Mouse (Mus musculus) c-Kit-positive CD71-negative TER-119-negative erythroid progenitor cells, embryonic 14.5 days (primary cell): ENCODE results near the gene Zfp518a.
A peak's percentile ranks its signal among the peaks of the same experiment; 100 is the strongest.

ENCODE experiments used
- DNase-seq: peaks from one replicate; pipeline ENCODE4 v3.0.0-alpha.2; 2013; ENCODE audit warnings: low read depth

The Zfp518a gene

GRCm38 (mm10) chr19:40894519-40895392 lies at the start of gene Zfp518a:
Zfp518a (plus strand) TSS chr19:40894705.
- DNase-seq, result peak; percentile 70

GRCm38 (mm10) chr19:40844731-40845130 lies 49.8 kb upstream of the Zfp518a start:
- no peak for DNase-seq

- no peak for DNase-seq
Measured at GRCm38 (mm10) chr19:40849391-40849790, 45.1 kb upstream of the Zfp518a start.

DNA sequence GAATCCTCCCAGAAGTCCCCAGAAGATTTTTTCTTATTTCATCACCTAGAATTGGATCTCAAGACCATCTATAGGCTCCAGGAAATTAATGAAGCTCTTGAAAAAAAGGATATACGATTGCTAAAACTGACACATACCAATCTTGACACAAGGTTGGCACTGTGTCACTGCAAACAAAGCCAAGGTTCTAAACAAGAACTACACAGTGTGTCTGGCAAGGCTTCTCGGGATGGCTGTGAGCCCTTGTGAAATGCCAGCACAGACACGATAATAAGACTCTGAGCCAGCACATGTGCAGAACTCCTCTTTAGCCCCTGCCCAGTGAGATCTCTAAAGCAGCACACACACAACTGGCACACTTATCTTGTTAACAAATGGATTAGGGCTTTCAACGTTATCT lies 35.0 kb upstream of the Zfp518a start:
- no peak for DNase-seq

- DNase-seq, result no peak
Measured at GRCm38 (mm10) chr19:40868284-40868683, 26.2 kb upstream of the Zfp518a start.

- DNase-seq, result no peak
Measured at GRCm38 (mm10) chr19:40869425-40870105, 24.9 kb upstream of the Zfp518a start.

DNA sequence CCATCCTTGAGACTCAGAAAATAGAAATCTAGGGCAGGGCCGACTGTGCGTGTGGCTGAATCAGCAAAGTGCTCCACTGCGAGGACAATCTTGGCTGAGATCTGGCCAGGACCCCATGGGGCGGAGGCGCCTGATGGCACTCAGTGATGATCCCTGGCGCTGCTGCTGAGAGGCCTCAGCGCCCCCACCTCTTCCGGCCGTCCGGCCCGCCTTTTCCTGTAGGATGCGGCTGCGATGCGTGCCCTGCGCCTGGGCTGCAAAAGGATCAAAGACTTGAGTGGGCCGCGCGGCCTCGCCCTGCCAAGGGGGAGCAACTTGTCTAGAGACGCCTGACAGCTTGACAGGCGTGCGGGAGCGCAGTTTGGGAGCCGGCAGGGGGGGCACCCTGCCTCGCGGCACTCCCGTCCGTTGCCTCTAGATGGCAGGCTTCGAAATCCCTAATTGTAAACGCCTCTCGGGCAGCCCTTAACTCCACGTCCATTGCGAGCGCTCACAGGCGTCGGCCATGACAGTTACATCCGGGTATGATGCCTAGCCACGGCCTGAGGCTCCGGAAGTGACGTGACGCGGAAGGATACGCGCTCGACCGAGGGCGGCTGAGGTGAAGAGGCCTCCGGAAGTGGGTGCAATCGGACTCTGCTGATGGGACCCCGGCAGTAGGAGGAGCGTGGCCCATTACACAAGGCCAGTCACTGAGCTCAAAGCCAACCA lies 21.4 kb upstream of the Zfp518a start:
- DNase-seq, result peak; percentile 87

DNA sequence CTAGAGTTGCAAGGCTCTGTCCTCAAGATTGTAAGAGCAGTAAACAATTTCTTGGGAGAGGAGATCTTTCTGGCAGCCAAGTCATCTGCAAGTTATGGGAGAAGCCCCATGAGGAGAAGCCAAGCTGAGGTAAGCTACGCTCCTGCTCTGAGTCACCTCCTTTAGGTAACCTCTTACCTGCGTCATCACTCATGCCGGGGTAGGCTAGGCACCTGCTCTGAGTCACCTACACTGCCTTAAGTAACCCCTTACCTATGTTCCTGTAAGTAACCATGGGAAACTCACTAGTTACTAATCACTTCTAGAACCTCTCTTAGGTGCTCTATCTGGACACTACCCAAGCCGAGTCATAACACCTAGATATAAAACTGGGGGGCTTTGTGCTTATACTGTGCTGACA lies 12.8 kb upstream of the Zfp518a start:
- DNase-seq, result no peak

- DNase-seq, result no peak
Measured at GRCm38 (mm10) chr19:40888887-40889286, 5.6 kb upstream of the Zfp518a start.

DNA sequence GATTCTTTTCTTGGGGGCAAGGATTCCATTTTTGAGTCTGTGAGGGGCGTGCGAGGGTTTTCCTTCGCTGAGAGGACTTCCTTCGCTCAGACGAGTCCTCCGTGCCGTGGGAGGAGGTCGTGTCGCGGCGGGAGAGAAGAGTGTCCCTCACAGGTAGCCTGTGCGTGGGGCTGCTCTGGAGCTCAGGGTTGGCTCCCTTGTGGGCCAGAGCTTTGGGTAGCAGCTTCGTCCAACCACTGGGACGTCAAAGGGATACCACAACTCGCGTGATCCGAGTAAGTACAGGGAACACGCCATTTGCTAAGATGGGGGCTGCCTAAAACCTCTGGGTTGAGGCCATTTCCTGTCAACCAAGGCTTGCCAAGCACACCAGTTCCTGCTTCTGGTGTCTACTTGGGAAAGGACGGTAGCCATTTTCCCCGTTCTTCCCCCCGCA lies 416 bp upstream of the Zfp518a start:
- no peak for DNase-seq

DNA sequence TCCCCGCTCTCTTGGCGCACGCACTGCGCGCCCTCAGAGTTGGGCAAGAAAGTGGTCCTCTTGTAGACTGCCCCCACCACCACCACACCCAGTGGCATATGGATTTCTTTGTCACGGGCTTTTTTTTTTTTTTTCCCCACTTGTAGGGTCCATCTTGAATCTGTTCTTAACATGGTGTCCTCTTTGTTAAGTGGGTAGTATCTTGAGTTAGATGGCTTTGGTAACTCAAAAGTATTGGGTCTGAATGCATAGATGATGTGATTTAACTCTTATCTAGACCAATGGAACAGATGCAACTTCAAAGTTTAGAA lies 843 bp downstream of the Zfp518a start:
- peak; percentile 19 for DNase-seq

- no peak for DNase-seq
Measured at GRCm38 (mm10) chr19:40931581-40932369, 37.3 kb downstream of the Zfp518a start.

DNA sequence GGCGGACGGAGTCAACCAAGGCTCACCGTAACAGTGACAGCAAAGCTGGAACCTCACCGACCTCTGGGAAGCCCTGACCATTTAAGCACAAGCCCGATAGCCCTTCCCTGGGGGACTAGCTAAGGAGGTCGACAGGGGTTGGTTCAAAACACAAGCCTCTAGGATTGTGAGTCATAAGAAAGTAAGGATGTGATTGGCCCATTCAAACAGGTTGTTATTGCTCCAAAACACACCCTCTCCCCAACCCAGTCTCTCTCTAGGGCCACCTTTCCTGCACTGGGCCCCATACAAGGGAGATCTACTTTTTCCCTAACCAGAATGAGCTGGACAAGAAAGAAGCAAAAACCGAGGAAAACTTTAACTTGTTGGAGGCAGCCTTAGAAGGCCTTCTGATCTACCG lies 40.9 kb downstream of the Zfp518a start:
- no peak for DNase-seq

DNA sequence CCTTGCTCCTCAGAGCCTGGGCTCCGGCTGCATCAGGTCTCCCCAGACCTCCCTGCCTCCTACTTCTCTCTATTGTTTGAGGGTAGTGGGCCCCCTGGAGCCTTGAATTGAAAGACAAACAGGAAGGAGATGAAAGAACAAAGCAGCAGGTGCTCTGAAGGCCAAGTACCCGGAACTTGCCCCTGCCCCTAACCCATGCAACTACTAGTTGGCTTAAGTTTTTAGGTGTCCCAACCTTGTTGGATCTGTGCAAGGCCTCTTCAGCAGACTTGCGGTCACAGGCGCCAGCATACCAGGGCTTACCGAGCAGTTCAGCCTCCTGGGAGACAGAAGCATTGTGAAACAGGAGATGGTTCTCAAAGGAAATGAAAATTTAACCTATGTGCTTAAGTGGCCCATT lies 41.5 kb downstream of the Zfp518a start:
- DNase-seq, result peak; percentile 4

DNA sequence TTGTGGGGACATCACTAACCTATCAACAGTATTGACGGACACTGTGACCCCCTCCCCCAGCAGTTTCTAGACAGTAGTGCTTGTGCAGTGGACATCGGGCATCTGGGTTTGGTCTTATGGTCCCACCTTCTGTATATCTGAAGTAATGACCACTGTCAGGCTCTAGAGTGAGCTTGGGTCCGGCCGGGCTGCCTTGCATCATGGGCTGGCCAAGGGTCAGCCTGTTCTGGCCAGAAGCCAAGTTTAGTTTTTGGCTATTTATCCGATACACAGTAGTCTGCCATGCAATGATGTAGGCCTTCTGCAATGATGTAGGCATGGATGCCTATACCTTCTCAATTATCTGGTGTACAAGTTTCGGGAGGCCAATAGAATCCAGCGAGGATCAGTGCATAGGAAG lies 49.0 kb downstream of the Zfp518a start:
- DNase-seq, result no peak

DNA sequence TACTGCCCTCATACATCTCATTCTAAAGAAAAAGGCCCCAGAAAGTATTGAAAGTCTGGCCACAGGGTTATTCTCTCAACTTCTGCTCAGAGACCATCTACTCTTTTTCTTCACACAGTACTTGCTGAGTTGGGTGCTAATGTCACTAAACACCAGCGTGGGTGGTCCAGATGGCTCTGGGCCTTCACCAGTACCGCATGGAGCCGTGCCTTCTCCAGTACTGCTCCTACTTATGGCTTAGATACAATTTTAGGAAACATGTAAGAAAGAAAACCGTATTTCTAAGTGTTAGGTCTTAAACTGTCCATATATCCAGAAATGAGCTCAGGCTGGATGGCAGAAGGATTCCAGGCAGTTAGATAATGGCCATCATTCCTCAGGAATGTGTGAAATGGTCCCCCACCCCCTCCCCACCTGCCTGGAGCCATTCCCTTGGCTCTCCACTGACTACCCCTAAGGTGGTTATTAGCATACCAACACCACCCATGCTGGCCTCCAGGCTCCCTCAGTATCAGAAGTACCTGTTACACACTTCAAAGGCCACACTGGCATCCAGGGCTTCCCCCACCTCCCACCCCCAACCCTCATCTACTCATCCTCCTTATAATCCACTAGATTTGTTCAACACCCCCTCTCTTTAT lies 52.6 kb downstream of the Zfp518a start:
- no peak for DNase-seq

- DNase-seq, result no peak
Measured at GRCm38 (mm10) chr19:40958981-40959380, 64.5 kb downstream of the Zfp518a start.

GRCm38 (mm10) chr19:40962988-40963387 lies 68.5 kb downstream of the Zfp518a start:
- peak; percentile 85 for DNase-seq

DNA sequence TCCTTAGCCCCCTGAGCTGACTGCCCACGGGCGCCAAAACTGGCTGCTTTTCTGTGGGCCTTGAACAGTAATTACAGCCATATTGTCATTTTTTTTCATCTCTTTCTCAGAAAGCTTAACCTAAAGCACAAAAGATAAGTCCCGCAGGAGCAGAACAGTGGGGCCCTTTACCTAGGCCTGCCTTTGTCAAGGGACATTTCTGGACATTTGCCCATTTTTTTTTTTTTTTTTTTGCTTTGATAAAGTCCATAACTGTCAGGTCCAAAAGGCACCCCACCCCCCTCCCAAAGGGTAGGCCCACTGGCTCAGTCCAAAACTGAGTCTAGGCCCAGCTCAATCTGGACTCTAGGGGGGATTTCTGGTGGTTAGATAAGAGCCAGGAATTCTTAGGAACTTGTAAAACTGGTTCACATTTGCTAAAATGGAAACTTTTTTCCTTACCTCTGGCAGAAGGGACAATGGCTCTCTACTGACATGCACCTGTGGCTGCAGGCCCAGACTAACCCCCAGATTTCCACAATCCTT lies 69.9 kb downstream of the Zfp518a start:
- no peak for DNase-seq

DNA sequence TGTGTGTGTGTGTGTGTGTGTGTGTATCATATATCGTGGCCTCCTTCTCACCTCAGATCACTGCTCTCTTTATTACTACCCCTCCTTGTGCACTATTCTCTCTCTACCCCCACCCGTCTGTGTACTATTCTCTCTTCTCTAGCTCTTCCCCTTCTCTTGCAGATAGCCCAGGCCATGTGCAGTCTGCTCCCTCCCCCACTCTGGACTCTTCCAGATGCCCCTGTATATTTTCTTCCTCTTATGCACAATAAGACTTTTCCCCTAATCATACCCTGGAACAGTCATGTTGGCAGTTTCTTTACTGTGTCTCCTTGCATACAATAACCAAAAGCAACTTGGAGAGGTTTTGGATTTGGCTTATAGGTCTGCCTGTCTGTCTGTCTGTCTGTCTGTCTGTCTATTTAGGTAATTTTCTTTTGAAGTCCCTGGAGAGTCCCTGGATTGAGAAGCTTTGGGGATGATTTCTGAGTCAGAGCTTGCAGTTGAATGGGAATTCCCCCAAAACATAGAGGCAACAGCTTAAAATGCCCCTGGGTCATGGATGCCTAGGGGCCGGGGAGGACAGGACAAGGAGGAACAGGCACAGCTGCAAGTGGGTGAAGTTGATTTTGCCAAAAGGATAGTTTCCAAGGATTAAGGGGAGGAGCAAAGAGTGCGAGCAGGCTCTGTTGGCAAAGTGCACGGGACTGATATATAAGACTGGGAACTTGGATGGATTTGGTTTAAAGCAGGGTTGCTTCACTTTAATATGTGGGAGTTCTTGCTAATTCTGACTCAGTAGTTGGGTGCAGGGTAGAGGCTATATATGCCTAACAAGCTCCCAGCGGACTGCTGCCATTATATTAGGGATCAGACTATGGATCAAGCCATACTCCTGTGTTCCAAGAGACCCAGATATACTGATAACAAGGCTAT lies 70.7 kb downstream of the Zfp518a start:
- DNase-seq, result no peak
